Mouse (Mus musculus): ENCODE data around the gene Sh3rf3.

Gene Sh3rf3

GRCm38 (mm10) chr10:58979320-58979959, 166.3 kb downstream of the Sh3rf3 start:
- intact Hi-C loops (cut with DNase I) = loop anchor here (10.0 kb wide), 1 partner anchor 365 kb away; no protein-coding TSS in a partner anchor

- intact Hi-C loops (cut with DNase I) = no loop called here
Observed at GRCm38 (mm10) chr10:58981674-58982329, 168.6 kb downstream of the Sh3rf3 start.

GRCm38 (mm10) chr10:58982546-58983154, 169.5 kb downstream of the Sh3rf3 start:
- intact Hi-C loops (cut with DNase I) = no loop called here

GRCm38 (mm10) chr10:58991611-58992010, 178.5 kb downstream of the Sh3rf3 start:
- intact Hi-C loops (cut with DNase I) = no loop called here

- intact Hi-C loops (cut with DNase I) = no loop called here
Observed at GRCm38 (mm10) chr10:58994726-58995125, 181.6 kb downstream of the Sh3rf3 start.

GRCm38 (mm10) chr10:58995132-58995531, 182.0 kb downstream of the Sh3rf3 start:
- intact Hi-C loops (cut with DNase I) = no loop called here

- intact Hi-C loops (cut with DNase I) = no loop called here
Observed at GRCm38 (mm10) chr10:59002361-59002760, 189.2 kb downstream of the Sh3rf3 start.

- intact Hi-C loops (cut with DNase I) = no loop called here
Observed at GRCm38 (mm10) chr10:59011415-59011814, 198.3 kb downstream of the Sh3rf3 start.

GRCm38 (mm10) chr10:59013618-59014017, 200.5 kb downstream of the Sh3rf3 start:
- intact Hi-C loops (cut with DNase I) = no loop called here

- intact Hi-C loops (cut with DNase I) = no loop called here
Observed at GRCm38 (mm10) chr10:59019302-59019973, 206.3 kb downstream of the Sh3rf3 start.

- intact Hi-C loops (cut with DNase I) = no loop called here
Observed at GRCm38 (mm10) chr10:59050434-59050833, 237.3 kb downstream of the Sh3rf3 start.

GRCm38 (mm10) chr10:59056294-59056693, 243.1 kb downstream of the Sh3rf3 start:
- intact Hi-C loops (cut with DNase I) = no loop called here

GRCm38 (mm10) chr10:59066804-59067203, 253.6 kb downstream of the Sh3rf3 start:
- intact Hi-C loops (cut with DNase I) = no loop called here

GRCm38 (mm10) chr10:59072827-59073226, 259.7 kb downstream of the Sh3rf3 start:
- intact Hi-C loops (cut with DNase I) = no loop called here

- intact Hi-C loops (cut with DNase I) = no loop called here
Observed at GRCm38 (mm10) chr10:59076681-59077080, 263.5 kb downstream of the Sh3rf3 start.

GRCm38 (mm10) chr10:59077909-59078308, 264.8 kb downstream of the Sh3rf3 start:
- intact Hi-C loops (cut with DNase I) = no loop called here

GRCm38 (mm10) chr10:59085604-59086003, 272.4 kb downstream of the Sh3rf3 start:
- intact Hi-C loops (cut with DNase I) = no loop called here

- intact Hi-C loops (cut with DNase I) = no loop called here
Observed at GRCm38 (mm10) chr10:59086578-59086977, 273.4 kb downstream of the Sh3rf3 start.

- intact Hi-C loops (cut with DNase I) = no loop called here
Observed at GRCm38 (mm10) chr10:59089861-59090621, 276.9 kb downstream of the Sh3rf3 start.

- intact Hi-C loops (cut with DNase I) = no loop called here
Observed at GRCm38 (mm10) chr10:59090622-59090971, 277.4 kb downstream of the Sh3rf3 start.

GRCm38 (mm10) chr10:59091556-59091955, 278.4 kb downstream of the Sh3rf3 start:
- intact Hi-C loops (cut with DNase I) = no loop called here
